Mouse (Mus musculus): ENCODE results near the gene C130026I21Rik.

DNA sequence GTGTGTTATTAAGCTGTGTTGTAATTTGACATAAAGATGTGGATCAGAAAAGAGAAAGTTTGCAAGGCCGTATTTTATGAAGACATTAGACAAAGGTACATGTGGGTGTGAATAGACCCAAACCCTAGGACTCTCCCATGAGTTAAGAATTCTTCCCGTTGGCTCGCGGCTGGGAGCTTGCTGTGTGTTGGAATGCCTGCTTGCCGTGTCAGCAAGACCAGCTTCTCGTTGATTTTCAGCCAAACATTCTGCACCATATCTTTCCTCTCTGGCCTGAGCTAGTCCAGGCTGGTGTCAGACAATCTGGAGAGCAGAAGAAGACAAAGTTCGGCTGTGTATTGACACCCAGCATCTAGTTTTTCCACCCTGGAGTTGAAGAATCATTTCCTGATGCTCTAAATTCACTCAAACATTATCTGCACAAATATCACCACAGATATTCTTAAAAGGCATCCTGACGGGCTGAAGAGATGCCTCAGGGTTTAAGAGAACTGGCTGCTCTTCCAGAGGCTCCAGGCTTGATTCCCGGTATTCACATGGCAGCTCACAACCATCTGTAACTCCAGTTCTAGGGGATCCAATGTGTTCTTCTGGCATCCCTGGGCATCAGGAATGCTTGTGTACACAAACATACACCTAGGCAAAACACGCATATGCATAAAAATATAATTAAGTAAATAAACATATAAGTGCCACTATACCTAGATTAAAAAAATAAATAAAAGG lies 317.7 kb downstream of the C130026I21Rik start:
- TF ChIP-seq FLI1 (IDR thresholded peaks at IDR 0.05; ENCODE audit: low read length) (no peak), GATA1 (IDR thresholded peaks at IDR 0.05; ENCODE audit: borderline replicate concordance, low read length) (no peak)
